Mouse (Mus musculus): ENCODE data around the gene Rftn1. TPM values are rescaled to one million over a fixed set of nuclear protein-coding genes. Genes with fewer than 3 reads are reported as not detected.

Gene Rftn1
- total and polyA plus RNA-seq, 2 experiments: 2.6 to 3.1 TPM

- TF ChIP-seq CTCF (IDR thresholded peaks at IDR 0.05; ENCODE audit: low read depth, low read length): no peak
- TF ChIP-seq POLR2A (IDR thresholded peaks at IDR 0.05; ENCODE audit: extremely low read depth, insufficient read depth, low read length): no peak
- Histone ChIP-seq H3K27ac (replicated peaks; ENCODE audit: insufficient read depth, low read depth, low read length) (no peak overlapping the region), H3K9ac (ENCODE audit: low read depth, low read length) (no peak overlapping the region), H3K27me3 (ENCODE audit: control insufficient read depth, insufficient read depth, low read length) (no peaks in the 10 kb centered on the region), H3K4me3 (ENCODE audit: insufficient read depth, low read depth, low read length) (no peak overlapping the region), H3K79me2 (ENCODE audit: control insufficient read depth, insufficient read depth, low read length) (no peaks in the 10 kb centered on the region), H3K36me3 (ENCODE audit: control insufficient read depth, insufficient read depth, low read length) (no peaks in the 10 kb centered on the region), H3K4me1 (ENCODE audit: control insufficient read depth, insufficient read depth, low read length) (no peaks in the 10 kb centered on the region)
- no peak for DNase-seq (ENCODE audit: extremely low read depth, low read depth, low spot score)
- 78% methylated on average over 3 of the region's 3 CpGs for WGBS
Measured at GRCm38 (mm10) chr17:50104131-50104530, 86.3 kb downstream of the Rftn1 start.

GRCm38 (mm10) chr17:50101416-50101815 is 89.1 kb downstream of the Rftn1 start:
- Histone ChIP-seq H3K27me3 (ENCODE audit: control insufficient read depth, insufficient read depth, low read length) (0 out of 2 replicates have a peak, but pooled peaks cover 3% of the 10 kb centered on the region), H3K4me3 (ENCODE audit: insufficient read depth, low read depth, low read length) (no peak overlapping the region), H3K79me2 (ENCODE audit: control insufficient read depth, insufficient read depth, low read length) (no peaks in the 10 kb centered on the region), H3K9ac (ENCODE audit: low read depth, low read length) (no peak overlapping the region), H3K27ac (replicated peaks; ENCODE audit: insufficient read depth, low read depth, low read length) (no peak overlapping the region), H3K4me1 (ENCODE audit: control insufficient read depth, insufficient read depth, low read length) (no peaks in the 10 kb centered on the region), H3K36me3 (ENCODE audit: control insufficient read depth, insufficient read depth, low read length) (no peaks in the 10 kb centered on the region)
- TF ChIP-seq CTCF (IDR thresholded peaks at IDR 0.05; ENCODE audit: low read depth, low read length) (no peak), POLR2A (IDR thresholded peaks at IDR 0.05; ENCODE audit: extremely low read depth, insufficient read depth, low read length) (no peak)
- WGBS: 93% methylated on average over 3 of the region's 3 CpGs
- no peak for DNase-seq (ENCODE audit: extremely low read depth, low read depth, low spot score)

- Histone ChIP-seq H3K27me3 (ENCODE audit: control insufficient read depth, insufficient read depth, low read length) (0 out of 2 replicates have a peak, but pooled peaks cover 3% of the 10 kb centered on the region), H3K79me2 (ENCODE audit: control insufficient read depth, insufficient read depth, low read length) (no peaks in the 10 kb centered on the region), H3K36me3 (ENCODE audit: control insufficient read depth, insufficient read depth, low read length) (no peaks in the 10 kb centered on the region), H3K4me1 (ENCODE audit: control insufficient read depth, insufficient read depth, low read length) (no peaks in the 10 kb centered on the region), H3K27ac (replicated peaks; ENCODE audit: insufficient read depth, low read depth, low read length) (no peak overlapping the region), H3K9ac (ENCODE audit: low read depth, low read length) (no peak overlapping the region), H3K4me3 (ENCODE audit: insufficient read depth, low read depth, low read length) (no peak overlapping the region)
- 67% methylated on average over 12 of the region's 12 CpGs for WGBS
- DNase-seq (ENCODE audit: extremely low read depth, low read depth, low spot score): no peak
- no peak for TF ChIP-seq CTCF (IDR thresholded peaks at IDR 0.05; ENCODE audit: low read depth, low read length)
- TF ChIP-seq POLR2A (IDR thresholded peaks at IDR 0.05; ENCODE audit: extremely low read depth, insufficient read depth, low read length): no peak
Measured at GRCm38 (mm10) chr17:50100070-50100469, 90.4 kb downstream of the Rftn1 start.

- WGBS: 64% methylated on average over 8 of the region's 8 CpGs
Measured at GRCm38 (mm10) chr17:50099378-50099777, 91.1 kb downstream of the Rftn1 start.

GRCm38 (mm10) chr17:50098297-50098696 is 92.2 kb downstream of the Rftn1 start:
- no peak for DNase-seq (ENCODE audit: extremely low read depth, low read depth, low spot score)
- Histone ChIP-seq H3K4me3 (ENCODE audit: insufficient read depth, low read depth, low read length) (no peak overlapping the region), H3K27me3 (ENCODE audit: control insufficient read depth, insufficient read depth, low read length) (0 out of 2 replicates have a peak, but pooled peaks cover 3% of the 10 kb centered on the region), H3K79me2 (ENCODE audit: control insufficient read depth, insufficient read depth, low read length) (no peaks in the 10 kb centered on the region), H3K9ac (ENCODE audit: low read depth, low read length) (no peak overlapping the region), H3K27ac (replicated peaks; ENCODE audit: insufficient read depth, low read depth, low read length) (no peak overlapping the region), H3K36me3 (ENCODE audit: control insufficient read depth, insufficient read depth, low read length) (no peaks in the 10 kb centered on the region), H3K4me1 (ENCODE audit: control insufficient read depth, insufficient read depth, low read length) (no peaks in the 10 kb centered on the region; the same call in 1 of the 2 replicates)
- no peak for TF ChIP-seq POLR2A (IDR thresholded peaks at IDR 0.05; ENCODE audit: extremely low read depth, insufficient read depth, low read length)
- no peak for TF ChIP-seq CTCF (IDR thresholded peaks at IDR 0.05; ENCODE audit: low read depth, low read length)
- WGBS: 76% methylated on average over 6 of the region's 6 CpGs

More at GRCm38 (mm10) chr17:50099378-50099777, 91.1 kb downstream of the Rftn1 start:
- Histone ChIP-seq H3K27ac (replicated peaks; ENCODE audit: insufficient read depth, low read depth, low read length) (no peak overlapping the region), H3K79me2 (ENCODE audit: control insufficient read depth, insufficient read depth, low read length) (no peaks in the 10 kb centered on the region), H3K36me3 (ENCODE audit: control insufficient read depth, insufficient read depth, low read length) (no peaks in the 10 kb centered on the region), H3K9ac (ENCODE audit: low read depth, low read length) (no peak overlapping the region), H3K4me1 (ENCODE audit: control insufficient read depth, insufficient read depth, low read length) (no peaks in the 10 kb centered on the region), H3K27me3 (ENCODE audit: control insufficient read depth, insufficient read depth, low read length) (0 out of 2 replicates have a peak, but pooled peaks cover 3% of the 10 kb centered on the region), H3K4me3 (ENCODE audit: insufficient read depth, low read depth, low read length) (no peak overlapping the region)
- no peak for DNase-seq (ENCODE audit: extremely low read depth, low read depth, low spot score)
- TF ChIP-seq POLR2A (IDR thresholded peaks at IDR 0.05; ENCODE audit: extremely low read depth, insufficient read depth, low read length) (no peak), CTCF (IDR thresholded peaks at IDR 0.05; ENCODE audit: low read depth, low read length) (no peak)

GRCm38 (mm10) chr17:50097831-50098230 is 92.6 kb downstream of the Rftn1 start:
- no peak overlapping the region for H3K4me3 ChIP-seq (ENCODE audit: insufficient read depth, low read depth, low read length)
- no peaks in the 10 kb centered on the region for H3K36me3 ChIP-seq (ENCODE audit: control insufficient read depth, insufficient read depth, low read length)
- H3K4me1 ChIP-seq (ENCODE audit: control insufficient read depth, insufficient read depth, low read length): peaks cover 2% of the 10 kb centered on the region
- WGBS: 90% methylated on average over 5 of the region's 5 CpGs
- TF ChIP-seq CTCF (IDR thresholded peaks at IDR 0.05; ENCODE audit: low read depth, low read length) (no peak), POLR2A (IDR thresholded peaks at IDR 0.05; ENCODE audit: extremely low read depth, insufficient read depth, low read length) (no peak)
- no peak for DNase-seq (ENCODE audit: extremely low read depth, low read depth, low spot score)
- no peaks in the 10 kb centered on the region for H3K79me2 ChIP-seq (ENCODE audit: control insufficient read depth, insufficient read depth, low read length)
- no peak overlapping the region for H3K9ac ChIP-seq (ENCODE audit: low read depth, low read length)
- H3K27me3 ChIP-seq (ENCODE audit: control insufficient read depth, insufficient read depth, low read length): 0 out of 2 replicates have a peak, but pooled peaks cover 3% of the 10 kb centered on the region
- H3K27ac ChIP-seq (replicated peaks; ENCODE audit: insufficient read depth, low read depth, low read length): no peak overlapping the region
